Mouse (Mus musculus) cortical plate, adult 2 months (tissue): ENCODE results near the gene BC024978.

Experiments
- CTCF ChIP-seq: fragments of 200-500 bp; IDR thresholded peaks from 2 replicates; pipeline ENCODE4 v1.5.1; 2011; ENCODE audit warnings: mild to moderate bottlenecking, control low read depth, low read length; ENCODE audit not compliant: insufficient read depth; ENCODE audit errors: extremely low read depth
- POLR2A ChIP-seq: fragments of 200-500 bp; IDR thresholded peaks from 2 replicates; pipeline ENCODE4 v1.6.1; 2011; ENCODE audit warnings: mild to moderate bottlenecking, low read length, control low read depth; ENCODE audit not compliant: insufficient read depth; ENCODE audit errors: extremely low read depth

DNA sequence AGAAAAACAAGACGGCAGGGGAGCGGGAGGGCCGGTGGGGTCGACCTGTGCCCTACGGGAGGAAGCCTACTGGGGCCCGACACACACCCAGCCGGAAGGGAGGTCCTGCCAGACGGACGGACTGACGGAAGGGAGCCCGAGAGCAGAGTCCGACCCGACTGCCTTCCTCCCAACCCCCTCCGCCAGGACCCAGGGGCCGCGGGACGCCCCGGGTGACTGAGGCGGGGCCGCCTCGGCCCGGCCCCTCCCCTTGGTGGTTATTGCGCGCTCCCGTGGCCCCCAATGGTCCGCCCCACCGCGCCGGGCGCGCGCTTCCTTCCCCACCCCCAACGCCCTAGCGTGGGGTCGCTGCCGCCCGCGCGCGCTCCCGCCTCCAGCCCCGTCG, 29.4 kb upstream of the BC024978 start:
- TF ChIP-seq CTCF = no peak
- TF ChIP-seq POLR2A = peak; percentile 39; the same call in 1 of the 2 replicates
